Mouse (Mus musculus): ENCODE measurements at regions not wholly inside any gene's neighbourhood (a gene's known extent, or its start where the extent isn't known, plus 50 kb on each side); places are given as distances from the start of the nearest gene placed in this dataset.

DNA sequence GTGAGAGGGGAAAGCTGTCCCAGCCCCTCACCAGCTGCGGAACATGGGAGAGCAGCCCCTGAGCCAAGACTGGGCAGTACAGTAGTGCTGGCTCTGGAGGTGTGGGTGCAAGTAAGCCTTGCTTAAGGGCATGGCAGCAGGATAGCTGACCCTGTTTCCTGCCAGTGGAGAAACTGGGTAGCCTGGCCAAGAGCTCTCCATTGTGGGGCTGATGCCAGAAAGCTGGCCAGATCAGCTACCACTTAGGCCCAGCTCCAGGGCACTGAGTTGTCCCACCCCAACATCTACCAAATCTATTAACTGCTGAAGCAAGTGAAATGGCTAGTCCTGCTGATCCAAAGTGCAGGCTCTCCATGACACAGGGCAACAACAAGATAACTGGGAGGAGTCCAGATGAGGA lies 351.8 kb downstream of the 9330182O14Rik start:
- TF ChIP-seq CTCF (IDR thresholded peaks at IDR 0.05; ENCODE audit: low read depth) (no peak), EP300 (optimal IDR thresholded peaks at IDR 0.05) (no peak)
